Mouse (Mus musculus) liver, adult 2 months (tissue): ENCODE data around the gene Arhgap18.

ENCODE experiments used
- CTCF ChIP-seq: fragments of 200-500 bp; IDR thresholded peaks from 2 replicates; pipeline ENCODE4 v1.5.1; 2011; ENCODE audit warnings: low read depth, low read length, control low read depth
- POLR2A ChIP-seq: fragments of 200-500 bp; IDR thresholded peaks from 2 replicates; pipeline ENCODE4 v1.6.1; 2011; ENCODE audit warnings: low read length, control low read depth; ENCODE audit not compliant: insufficient read depth; ENCODE audit errors: extremely low read depth

GRCm38 (mm10) chr10:26713986-26714385 is 39.2 kb upstream of the Arhgap18 start:
- TF ChIP-seq CTCF, result no peak
- TF ChIP-seq POLR2A, result no peak
